Mouse (Mus musculus): Measurements from ENCODE around the gene Galnt10.

DNA sequence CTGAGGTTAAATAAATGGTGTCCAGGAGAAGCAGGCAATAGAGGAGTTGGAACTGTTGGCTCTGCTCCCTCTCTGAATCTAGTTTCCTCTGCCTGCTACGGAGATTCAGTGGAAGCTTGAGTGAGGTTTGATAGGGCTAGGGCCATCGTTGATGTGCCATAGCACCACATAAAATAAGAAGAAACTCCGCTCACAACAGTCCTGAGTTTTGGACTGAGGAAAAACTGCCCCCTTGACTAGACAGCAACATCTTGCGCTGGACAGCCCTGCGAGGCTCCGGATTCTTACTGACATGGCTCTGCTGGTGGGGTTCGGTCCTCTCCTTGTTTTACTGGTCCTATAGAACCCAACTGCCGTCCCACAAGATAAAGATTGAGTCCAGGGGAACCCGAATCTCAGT is 191.2 kb downstream of the Galnt10 start:
- TF ChIP-seq EP300 (IDR thresholded peaks at IDR 0.05; ENCODE audit: insufficient read depth, low read depth, low read length) (no peak), CTCF (IDR thresholded peaks at IDR 0.05) (no peak)

All from heart, adult 2 months (tissue).